Mouse (Mus musculus) regulatory T cell (primary cell): ENCODE measurements at regions not wholly inside any gene's neighbourhood (a gene's known extent, or its start where the extent isn't known, plus 50 kb on each side); places are given as distances from the start of the nearest gene placed in this dataset.

Experiments
- in situ Hi-C: fragments of 300-600 bp; cut with MboI, MseI; formaldehyde crosslinking; loops from one replicate; pipeline ENCODE4 v1.15.1; 2025; ENCODE audit warnings: high pct_unique_total_duplicates

DNA sequence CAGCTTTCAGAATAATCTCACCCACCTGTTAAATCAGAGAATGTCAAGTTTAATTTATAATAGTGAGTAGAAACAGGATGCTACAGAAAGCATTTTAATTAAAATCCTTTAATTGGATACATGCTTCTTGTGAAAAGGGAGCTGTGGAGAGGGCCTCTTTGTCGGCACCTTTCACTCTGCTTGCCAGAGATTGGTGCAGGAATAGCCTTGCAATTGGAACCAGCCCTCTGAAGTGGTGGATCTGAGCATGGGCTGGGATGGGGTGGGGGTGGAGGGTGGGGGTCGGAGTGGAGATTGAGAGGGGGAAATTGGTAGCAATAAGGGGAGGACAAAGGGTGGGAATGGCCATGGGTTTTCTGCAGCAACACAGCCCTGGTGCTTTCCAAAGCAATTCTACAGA is 207.2 kb downstream of the Tbx15 start:
- in situ Hi-C loops: loop anchor here (10.0 kb wide), 1 partner anchor 1067 kb away; no protein-coding TSS in a partner anchor

DNA sequence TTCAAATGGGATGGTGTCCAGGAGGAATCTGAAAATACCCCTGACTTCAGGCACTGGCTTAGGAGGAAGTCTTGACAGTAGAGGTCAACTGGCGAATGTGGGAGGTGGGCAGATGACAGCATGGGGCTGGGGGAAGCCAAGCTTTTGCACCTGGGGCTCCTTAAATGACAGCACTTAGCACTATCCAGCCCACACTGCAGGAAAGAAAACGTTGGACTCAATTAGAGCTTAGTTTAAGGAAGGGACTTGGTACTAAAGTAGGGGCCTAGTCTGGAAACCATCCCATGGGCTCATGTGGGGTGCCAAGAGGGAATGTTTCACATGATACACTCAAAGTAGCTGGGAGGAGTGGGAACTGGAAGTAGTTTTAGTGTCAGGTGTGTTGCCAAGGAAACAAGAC is 207.6 kb downstream of the Tbx15 start:
- in situ Hi-C loops: loop anchor here (10.0 kb wide), 1 partner anchor 1067 kb away; no protein-coding TSS in a partner anchor

DNA sequence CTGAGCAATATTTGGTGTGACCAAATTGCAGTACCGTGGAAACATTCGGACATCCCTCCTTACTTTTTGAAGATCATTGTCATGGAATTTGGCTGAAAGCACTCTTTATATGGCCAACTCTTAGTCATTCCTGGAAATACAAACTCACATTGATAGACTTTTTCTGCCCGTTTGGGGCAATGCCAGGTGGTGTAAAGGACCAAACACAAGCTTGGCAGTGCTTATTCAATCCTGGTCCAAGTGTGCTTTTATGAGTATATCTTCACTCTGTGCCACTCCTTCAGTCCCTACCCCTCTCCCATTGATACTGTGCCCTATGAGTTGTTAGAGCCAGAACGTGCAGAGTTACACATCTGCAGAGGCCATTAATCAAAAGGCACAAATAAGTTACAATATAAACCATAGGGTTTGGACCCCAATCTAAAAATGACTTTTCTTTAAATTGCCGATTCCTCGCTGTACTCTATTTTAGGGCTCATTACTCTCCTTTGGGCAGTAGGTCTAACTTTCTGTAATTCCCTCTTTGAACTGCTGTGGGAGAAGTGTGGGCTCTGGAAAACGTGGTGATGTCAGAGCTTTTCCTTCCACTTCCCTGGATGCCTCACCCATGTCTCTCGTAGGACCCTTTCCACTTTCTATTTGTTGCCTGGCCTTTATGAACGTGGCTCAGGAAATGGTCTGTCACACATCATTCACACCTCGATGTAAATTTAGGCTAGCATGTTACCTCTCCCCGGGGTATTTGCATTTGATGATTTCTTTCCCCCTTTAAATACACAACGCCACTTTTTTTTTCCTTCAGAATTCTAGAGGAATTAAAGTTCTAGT is 219.1 kb downstream of the Tbx15 start:
- in situ Hi-C loops: loop anchor here (10.0 kb wide), 1 partner anchor 824 kb away; the partner anchor contains the start of gene Hsd3b5

DNA sequence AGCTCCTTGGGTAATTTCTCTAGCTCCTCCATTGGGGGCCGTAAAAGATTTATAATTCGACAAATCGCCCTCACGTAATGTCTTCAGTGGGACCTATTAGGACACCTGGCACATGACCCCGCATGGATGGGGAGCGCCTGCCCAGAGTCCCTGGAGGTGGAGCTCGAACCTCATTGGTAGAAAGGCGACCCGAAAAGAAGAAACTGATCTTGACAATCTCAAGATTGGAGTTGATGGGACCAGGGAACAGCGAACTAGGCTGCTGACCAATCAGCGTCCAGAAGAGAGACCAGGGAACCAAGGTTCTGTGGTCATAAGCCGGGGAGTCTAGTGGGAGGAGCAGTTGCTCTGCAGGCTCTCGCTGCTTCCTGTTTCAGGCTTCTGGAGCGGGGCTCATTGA is 259.8 kb downstream of the Tbx15 start:
- in situ Hi-C loops: no loop called here

DNA sequence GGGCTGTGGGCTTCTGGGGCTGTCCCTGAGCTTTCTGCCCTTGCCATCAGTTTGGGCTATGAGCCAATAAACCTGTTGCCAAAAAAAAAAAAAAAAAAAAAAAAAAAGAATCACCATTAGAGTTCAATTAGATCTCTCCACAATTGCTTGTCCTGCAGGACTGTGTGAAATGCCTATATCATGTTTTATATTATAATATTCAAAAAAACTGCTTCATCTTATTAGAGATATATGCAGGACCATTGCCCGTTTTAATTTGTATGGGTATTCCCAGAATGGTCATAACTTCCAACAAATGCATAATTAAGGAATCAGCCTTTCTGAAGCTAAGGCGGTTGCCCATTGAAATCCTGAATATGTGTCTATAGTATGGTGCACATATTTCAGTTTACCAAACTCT is 264.6 kb downstream of the Tbx15 start:
- in situ Hi-C loops: no loop called here

DNA sequence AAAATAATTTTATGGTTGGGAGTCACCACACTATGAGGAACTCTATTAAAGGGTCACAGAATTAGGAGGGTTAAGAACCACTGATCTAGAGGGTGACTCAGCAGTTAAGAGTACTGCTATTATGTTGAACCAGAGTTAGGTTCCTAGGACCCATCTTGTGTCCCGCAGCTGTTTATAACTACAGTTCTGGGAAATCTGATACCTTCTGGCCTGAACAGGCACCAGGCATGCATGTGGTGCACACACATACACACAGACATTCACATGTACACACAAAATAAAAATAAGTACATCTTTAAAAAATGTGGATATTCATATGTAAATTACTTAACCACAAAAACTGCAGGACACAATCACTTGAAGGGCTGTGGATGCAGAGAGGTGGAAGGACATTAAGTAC is 272.1 kb downstream of the Tbx15 start:
- in situ Hi-C loops: no loop called here

DNA sequence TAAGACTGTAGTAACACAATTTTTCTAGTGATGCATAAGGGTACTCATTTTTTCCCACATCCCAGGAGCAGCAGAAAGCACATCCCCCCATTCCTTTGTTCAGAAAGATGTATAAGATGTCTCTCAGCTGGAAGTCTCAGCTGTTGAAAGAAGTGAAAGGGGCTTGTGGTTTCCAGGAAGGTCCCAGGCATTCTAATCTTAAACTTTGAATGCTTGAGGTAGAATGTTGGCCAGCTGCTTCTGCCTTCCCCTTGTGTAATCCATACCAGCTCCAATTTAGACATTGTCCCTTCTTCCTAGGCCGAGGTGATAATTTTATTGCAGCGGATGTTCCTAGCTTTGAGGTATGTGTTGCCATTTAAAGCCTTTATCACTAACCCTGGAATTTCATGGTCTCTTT is 272.8 kb downstream of the Tbx15 start:
- in situ Hi-C loops: no loop called here

DNA sequence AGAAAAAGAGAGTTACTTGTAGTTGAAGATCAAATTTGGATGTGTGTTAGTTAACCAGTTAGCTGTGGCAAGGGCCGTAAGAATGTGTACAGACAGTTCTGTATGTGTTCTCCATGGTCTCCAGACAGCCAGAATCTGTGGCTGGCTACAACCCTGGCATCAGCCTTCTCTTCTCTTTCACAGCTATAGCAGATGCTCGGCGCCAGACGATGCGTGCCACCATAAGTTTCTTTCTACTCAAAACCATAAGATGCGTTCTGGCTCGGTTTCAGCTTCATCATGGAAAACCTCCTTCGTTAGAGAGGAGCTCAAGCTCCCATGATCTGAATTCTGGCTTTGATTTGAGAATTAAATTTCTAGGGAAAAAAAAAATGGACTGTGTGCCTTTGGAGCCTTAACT is 275.6 kb downstream of the Tbx15 start:
- in situ Hi-C loops: no loop called here

DNA sequence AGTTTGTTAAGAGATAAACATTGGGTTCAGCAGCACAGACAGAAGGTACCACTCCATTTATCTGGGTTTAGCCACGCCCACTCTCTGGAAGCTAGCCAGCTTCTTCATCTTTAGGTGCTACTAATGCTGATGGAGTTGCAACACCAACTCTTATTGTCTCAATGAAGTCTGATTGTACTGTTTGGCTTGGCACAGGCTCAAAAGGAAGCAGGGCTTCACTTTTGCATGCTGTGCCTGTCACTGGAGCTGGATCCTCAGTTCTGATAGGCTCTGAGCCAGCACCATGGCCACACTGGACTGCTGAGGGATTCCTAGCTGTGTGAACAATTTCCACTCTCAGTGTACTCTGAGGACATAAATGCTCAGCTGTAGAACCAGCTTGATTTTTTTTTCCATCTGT is 320.7 kb downstream of the Tbx15 start:
- in situ Hi-C loops: no loop called here

DNA sequence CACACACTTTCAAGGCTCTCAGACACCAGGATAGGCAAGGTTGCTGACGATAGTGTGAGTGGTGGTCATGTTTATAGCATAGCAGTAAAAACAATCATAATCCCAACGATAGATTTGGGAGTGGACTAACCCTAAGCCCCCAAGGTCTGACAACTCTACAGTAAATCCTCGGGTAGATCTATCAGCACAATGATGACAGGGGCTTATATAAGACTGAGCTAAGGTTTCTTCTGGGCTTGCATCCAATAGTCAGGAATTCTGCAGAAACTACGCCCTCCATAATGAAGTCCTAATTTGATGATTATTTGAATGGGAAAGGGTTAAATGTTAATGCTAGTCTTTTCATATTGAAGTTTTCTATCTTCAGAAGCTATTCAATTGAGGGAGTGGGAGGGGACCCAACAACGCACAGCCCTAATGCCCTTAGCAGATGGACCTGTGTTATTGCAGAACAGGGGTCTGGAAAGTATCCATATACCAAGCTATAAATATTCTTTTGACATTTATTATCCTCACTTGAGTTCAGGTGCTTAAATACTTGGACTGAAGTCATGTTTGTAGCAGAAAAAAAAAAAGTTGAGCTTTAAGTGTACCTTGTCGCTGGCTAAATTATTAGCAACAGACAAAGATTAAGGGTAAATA is 311.8 kb upstream of the Spag17 start:
- in situ Hi-C loops: no loop called here

DNA sequence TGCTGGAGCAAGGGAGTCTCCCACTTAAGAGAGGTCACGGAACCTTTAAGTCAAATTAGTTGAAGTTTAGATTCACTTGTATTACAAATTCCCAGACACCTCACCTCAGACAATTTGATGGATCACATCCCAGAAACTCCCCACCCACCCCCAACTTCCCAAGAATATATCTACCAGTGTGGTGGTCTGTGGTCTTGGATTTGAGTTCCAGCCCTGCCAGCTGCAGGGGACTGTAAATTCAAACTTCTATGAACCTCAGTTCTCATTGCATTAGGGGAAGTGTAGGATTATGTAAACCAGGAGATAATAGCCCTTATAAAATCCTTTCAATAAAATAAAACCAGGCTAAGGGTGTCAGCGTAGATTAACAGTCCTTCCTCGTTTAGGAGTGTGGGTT is 311.2 kb upstream of the Spag17 start:
- in situ Hi-C loops: no loop called here

DNA sequence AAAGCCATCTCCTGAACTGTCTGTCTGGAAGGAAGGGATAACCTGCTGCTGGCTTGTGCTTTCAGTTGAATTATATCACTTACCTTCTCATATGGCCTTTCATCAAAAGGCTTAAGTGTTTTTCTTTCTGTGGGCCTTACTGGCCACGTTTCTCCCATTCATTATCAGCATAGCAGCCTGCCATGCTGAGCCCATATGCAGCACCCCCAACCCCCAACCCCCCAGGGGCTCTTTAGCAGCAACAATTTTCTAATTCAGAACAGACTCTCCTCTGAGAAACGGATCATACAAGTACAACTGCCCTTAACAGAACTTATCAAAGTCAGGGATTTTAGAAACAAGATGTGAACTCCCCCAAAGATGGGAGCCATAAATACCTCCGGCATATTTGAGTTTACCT is 282.5 kb upstream of the Spag17 start:
- in situ Hi-C loops: loop anchor here (5.0 kb wide), 1 partner anchor 105 kb away; no protein-coding TSS in a partner anchor

DNA sequence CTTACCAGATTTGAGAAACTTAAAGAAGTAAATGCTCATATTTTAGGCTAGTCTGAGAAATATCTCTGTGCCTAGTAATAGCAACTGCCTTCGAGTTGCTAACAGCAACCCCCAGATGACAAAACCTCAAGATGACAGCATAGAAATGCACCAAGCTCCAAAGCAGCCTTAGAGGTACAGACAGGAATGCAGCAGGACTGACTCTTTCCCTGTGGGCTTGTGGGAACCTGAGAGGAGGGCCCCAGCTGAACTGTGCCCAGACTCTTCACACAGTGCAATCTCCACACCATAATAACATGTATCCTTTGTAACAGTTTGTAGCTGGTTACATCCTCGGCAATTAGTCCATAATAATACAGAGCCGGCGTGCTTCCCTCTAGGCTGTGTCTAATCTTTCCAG is 252.9 kb upstream of the Spag17 start:
- in situ Hi-C loops: no loop called here

DNA sequence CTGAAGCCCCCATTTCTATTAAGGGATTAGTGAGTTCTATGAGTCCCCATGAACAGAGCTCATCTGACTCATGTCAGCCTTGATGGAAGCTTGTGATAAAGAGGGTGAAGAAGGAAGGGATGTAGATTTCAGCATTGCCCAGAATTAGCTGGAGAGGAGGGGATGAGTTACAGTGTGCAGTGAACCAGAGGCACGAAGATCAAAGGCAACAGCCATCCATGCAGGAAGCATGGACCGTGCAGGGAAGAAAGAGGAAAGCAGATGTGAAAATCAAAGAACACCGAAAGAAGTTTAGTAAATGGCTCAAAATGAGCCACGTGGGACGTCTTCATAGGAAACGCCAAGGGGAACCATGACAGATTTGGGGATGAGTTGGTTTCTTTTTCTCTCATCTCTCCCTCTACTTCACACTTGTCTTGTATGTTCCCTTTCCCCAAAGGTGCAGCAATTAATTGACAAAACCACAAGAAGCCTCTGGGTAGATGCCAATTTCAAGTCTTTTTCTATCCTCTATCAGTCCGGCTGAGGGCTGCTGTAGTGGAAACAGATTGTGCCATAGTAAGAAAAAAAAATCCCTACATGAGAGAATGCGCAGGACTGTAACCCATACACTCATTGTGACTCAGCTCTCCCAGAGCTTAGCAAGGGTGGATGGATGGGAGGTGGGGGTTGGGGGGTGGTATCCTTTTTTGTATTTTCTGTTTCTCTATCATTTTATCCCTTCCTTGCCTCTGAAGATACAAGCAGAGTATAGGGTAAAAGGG is 243.7 kb upstream of the Spag17 start:
- in situ Hi-C loops: no loop called here

DNA sequence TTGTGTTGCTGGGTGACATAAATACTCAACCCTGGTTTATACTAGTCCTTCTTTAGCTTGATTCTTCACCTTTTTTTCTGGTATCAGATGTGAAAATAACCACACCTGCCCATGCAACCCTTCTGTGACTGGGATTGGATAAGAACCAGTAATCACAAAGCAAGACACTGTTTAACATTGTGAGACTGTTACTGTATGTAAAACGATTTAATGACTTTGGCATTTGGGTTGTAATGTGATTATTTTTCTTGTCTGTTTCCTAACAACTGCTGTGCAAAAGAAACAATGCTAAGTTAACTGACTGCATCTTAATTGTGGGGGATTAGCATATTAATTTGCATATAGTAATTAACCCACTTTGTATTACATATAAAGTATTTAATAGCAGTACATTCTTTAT is 240.3 kb upstream of the Spag17 start:
- in situ Hi-C loops: no loop called here

DNA sequence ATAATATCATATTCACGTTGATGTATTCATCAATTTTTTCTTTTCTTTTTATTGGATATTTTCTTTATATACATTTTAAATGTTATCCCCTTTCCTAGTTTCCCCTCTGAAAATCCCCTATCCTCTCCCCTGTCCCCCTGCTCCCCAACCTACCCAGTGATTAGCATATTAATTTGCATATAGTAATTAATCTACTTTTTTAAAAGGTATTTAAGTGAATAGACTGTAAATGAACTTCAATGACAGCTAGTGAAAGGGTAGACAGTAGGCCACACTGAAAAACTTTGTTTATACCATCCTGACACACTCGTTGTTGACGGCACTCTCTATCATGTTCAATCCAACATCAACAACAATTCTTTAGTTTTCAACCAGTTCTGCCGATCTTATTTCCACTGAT is 239.9 kb upstream of the Spag17 start:
- in situ Hi-C loops: no loop called here

DNA sequence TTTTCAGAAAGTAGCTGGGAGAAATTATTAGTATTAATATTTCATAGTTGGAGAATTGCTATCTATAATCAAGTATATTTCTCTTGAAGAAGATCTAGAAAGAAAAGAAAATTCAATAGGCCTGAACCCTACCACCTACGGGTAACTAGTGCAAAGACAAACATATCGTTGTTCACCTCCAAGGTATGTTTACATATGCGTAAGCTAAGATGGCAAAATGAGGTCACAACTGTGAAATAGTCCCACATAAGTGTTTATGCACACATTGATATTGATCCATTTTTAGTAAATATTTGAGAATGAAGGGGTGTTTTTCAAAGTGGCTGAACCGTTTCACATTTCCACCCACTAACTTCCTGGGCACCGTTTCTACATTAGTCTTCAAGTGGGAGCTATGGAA is 227.6 kb upstream of the Spag17 start:
- in situ Hi-C loops: no loop called here

DNA sequence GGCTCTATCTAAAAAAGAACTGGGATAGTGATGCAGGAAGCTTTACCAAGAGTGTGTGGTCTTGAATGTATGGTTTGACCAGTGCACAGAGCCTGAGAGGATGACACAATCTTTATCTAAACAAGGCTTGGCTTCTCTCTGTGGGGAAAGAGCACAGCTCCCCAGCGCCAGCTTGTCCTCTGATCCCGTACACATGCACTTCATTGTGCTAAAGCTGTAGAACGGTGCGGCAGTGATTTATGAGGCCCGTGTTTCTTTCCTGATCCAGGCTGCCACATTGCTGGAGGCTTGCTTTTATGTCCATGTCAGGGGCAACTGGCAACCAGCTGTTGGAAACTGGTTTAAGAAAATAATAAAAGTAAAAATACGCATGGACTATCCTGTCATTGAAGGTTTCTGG is 221.4 kb upstream of the Spag17 start:
- in situ Hi-C loops: no loop called here

DNA sequence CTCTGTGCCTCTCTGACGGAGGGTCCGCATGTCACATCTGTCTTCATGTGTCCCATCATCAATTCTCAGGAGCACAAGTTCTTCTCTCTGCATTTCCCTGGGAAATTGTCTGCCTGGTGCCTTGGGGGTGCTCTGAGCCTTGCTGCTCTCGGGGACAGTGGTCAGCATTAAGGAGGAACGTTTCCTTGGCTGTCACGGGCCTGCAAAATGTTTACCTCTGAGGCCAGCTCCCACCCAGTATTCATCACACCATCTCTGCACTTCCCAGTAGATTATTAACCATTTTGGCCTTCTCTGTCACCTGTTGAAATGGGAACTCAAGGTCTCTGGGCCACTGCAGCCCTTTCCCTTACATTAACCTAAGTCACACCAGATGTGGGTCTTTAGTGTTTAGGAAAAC is 219.8 kb upstream of the Spag17 start:
- in situ Hi-C loops: no loop called here

DNA sequence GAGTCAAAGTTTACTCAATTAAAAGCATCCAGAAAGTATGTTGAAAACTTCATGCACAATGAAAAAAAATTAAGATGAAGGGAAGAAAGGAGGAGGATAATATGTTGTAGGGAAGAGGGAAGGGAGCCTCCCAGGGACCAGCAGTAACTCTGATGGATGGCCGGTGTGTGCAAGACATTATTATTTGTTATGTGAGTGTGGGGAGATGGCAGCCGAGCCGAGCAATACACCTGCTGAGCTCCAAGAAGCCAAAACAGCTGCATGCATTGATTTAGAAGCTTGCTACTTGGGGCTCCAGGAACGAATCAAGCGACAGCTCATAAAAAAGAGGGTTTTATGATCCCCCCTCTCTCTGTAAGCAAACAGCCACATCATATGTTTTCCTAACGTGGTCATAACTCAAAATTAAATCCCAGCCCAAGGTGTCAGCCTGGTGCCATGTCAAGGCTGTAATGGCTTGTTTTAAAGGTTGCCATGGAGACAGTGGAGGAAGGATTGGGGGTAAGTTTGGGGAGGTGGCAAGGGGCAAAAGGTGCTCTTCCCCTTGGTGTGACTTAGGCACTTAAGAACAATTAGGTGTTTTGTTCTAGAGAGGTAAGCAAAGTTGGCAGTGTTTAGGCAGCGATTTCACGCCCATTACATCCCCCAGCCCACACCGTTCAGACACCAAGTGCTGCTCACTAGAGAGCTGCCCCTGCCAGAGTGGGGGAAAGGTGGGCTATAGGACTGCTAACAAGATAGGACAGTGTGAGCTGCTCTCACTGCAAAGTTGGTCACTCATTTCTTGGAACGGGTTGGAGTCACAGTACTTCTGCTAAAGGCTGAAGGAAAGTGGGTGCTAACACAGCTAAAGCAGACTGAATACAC is 219.1 kb upstream of the Spag17 start:
- in situ Hi-C loops: no loop called here

DNA sequence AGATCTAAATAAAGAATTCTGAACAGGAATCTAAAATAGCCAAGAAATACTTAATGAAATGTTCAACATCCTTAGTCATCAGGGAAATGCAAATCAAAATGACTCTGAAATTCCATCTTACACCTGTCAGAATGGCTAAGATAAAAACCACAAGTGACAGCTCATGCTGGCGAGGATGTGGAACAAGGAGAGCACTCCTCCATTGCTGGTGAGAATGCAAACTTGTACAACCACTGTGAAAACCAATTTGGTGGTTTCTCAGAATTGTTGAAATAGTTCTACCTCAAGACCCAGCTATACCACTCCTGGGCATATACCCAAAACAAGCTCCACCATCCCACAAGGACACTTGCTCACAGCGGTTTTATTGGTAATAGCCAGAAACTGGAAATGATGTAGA is 211.1 kb upstream of the Spag17 start:
- in situ Hi-C loops: no loop called here
